Mouse (Mus musculus) splenic B cell, adult 2 months (primary cell): ENCODE data around the gene Gen1.

Source experiments
- DNase-seq: peaks from one replicate; pipeline ENCODE4 v3.0.0-alpha.2; 2011; ENCODE audit warnings: low read depth, low spot score
- H3K27me3 ChIP-seq: 2 replicates; pipeline ENCODE4 v1.6.1; 2012; ENCODE audit warnings: mild to moderate bottlenecking, low read length, moderate library complexity, mixed read lengths; ENCODE audit not compliant: control insufficient read depth, poor library complexity, insufficient read depth, severe bottlenecking
- H3K36me3 ChIP-seq: 2 replicates; pipeline ENCODE4 v1.6.1; 2012; ENCODE audit warnings: mild to moderate bottlenecking, low read length, moderate library complexity, mixed read lengths; ENCODE audit not compliant: control insufficient read depth, poor library complexity, insufficient read depth, severe bottlenecking

The Gen1 gene

GRCm38 (mm10) chr12:11212881-11213280 lies 52.7 kb downstream of the Gen1 start:
- no peak for DNase-seq
- Histone ChIP-seq H3K27me3 (no peaks in the 10 kb centered on the region), H3K36me3 (no peaks in the 10 kb centered on the region)

DNA sequence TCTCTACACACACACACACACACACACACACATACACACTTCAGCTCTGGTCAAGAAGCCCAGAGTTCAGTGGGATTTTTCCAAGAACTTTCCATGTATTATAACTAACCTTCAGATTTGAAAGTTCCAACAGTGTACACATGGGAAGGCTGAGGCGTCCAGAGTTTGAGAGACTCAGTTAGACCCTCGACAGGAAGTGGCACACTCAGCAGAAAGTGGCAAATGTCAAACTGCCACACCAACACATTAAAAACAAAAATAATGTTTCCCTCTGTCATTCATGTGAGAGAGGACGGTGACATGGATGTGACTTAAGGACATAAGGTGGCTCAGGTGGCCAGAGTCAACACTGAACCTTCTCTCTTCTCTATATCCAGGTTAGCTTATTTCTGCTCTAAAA lies 55.2 kb downstream of the Gen1 start:
- Histone ChIP-seq H3K27me3 (no peaks in the 10 kb centered on the region), H3K36me3 (no peaks in the 10 kb centered on the region)
- no peak for DNase-seq

DNA sequence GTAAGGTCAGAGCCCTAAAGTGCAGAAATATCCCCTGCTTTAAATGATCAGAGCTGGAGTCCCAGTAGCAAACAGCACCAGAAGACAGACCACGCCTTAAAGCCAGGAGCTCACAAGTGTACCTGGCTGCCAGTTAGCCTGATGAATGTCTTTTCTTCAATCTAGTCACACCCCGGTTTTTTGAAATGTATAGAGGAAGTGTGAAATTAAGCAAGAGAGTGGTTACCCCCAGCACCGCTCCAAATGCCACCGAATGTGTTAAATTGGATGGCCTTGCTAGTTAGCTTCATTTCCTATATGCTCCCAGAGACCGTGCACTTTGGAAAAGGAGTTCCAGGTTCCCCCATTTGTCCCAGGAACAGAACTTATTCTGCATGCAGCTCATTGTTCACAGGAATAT lies 56.0 kb downstream of the Gen1 start:
- Histone ChIP-seq H3K27me3 (no peaks in the 10 kb centered on the region), H3K36me3 (no peaks in the 10 kb centered on the region)
- DNase-seq = peak; percentile 20

GRCm38 (mm10) chr12:11208872-11209271 lies 56.7 kb downstream of the Gen1 start, which contains the start of gene Msgn1:
Msgn1 (minus strand) TSS chr12:11208972.
- no peak for DNase-seq
- Histone ChIP-seq H3K27me3 (no peaks in the 10 kb centered on the region), H3K36me3 (no peaks in the 10 kb centered on the region)

DNA sequence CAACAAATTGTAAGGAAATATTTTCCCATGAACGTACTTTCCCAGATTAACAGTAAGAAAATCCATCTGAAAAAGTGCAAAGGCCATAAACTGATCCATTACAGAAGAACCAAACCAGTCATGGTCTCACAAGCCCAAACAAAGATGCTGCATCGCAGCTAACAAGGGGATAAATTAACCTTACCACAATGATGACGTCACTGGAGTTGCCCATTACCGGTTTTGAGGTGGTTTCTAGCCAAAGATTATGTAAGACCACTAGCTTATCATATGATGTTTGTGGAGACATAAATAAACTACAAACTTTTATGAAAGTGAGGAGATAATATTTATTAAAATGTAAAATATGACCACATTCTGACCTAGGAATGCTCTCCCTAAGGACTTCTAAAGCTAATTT lies 59.3 kb downstream of the Gen1 start:
- H3K36me3 ChIP-seq = no peaks in the 10 kb centered on the region
- peak; percentile 15 for DNase-seq
- no peaks in the 10 kb centered on the region for H3K27me3 ChIP-seq

DNA sequence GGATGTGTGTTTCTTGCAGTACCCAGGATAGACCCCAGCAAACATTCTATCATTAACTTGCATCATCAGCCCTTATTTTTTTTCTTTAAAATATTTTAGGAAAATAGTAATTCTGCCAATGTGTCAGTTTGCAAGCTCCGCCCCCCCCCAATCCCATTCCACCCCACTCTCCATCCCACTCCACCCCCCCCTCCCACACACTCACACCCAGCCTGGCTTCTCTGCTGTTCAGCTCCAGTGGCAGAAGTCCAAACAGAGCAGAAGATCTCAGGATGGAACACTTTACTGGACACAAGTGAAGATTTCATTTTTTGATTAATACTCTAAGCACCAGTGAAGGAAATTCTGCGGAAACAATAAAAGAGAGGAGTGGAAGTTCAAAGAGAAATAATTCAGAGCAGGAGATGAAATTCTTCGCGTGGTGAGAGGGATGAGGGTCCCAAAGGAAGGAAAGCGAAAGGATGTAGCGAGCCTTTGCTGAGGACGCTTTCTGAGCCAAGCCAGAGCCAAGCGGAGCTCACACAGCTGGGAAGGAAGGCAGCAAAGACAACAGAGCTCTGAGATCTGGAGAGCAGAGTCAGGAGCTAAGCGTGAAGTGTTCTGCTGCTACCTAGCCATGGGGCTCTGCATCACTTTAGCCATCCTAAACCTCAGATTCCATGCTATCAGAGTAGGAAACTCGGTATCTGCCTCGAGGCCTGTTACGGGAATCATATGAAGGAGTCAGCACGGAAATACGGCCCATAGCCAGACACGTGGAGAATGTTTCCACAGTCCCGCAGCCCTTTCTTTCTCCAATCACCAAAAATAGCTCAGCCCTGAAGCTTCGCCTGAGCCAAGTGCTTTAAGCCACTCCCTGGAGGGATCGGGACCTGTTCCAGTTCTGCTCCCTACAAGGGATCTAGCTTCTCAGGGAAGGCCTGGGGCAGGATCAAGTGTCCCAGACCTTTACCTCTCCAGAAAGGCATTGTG lies 61.6 kb downstream of the Gen1 start:
- no peaks in the 10 kb centered on the region for H3K36me3 ChIP-seq
- no peaks in the 10 kb centered on the region for H3K27me3 ChIP-seq
- no peak for DNase-seq

DNA sequence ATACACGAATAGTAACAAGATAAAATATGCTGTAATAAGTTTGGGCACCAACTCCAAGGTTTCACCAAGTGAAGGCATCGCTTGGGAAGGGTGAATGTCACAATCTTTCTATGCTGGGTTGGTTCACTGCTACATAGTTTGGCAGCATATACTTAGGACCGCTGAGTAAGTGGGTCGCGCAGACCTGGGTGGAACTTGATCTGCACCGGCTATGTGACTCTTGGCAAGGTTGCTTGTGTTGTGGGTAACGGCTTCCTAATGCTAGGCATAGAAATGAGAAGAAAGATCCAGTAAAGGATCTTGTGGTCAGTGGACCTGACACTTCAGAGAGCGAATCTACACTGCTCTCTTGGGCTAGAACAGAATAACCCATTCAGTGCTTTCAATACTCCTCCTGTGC lies 63.1 kb downstream of the Gen1 start:
- no peak for DNase-seq
- H3K27me3 ChIP-seq = no peaks in the 10 kb centered on the region
- H3K36me3 ChIP-seq = no peaks in the 10 kb centered on the region

GRCm38 (mm10) chr12:11200711-11201110 lies 64.9 kb downstream of the Gen1 start:
- H3K36me3 ChIP-seq = no peaks in the 10 kb centered on the region
- DNase-seq = peak; percentile 86
- no peaks in the 10 kb centered on the region for H3K27me3 ChIP-seq

DNA sequence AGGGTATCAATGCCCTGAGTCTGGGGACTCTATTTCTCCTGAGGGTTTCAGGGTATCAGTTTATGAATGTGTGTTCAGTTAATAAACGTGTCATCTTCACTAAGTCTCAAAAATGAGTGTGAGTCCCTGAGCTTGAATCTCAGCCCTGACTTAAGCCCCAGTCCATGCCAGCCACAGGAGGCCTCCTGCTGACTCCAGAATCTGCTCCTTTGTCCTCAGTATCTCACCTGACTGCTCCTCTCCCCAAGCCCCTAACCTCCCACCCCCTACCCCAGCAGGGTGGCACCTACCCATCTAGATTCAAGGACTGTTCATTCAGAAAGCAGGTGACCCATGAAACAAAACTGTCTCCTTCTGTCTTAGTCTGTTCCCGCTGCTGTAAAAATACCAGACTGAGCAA lies 67.0 kb downstream of the Gen1 start:
- H3K27me3 ChIP-seq = no peaks in the 10 kb centered on the region
- no peak for DNase-seq

GRCm38 (mm10) chr12:11198026-11198425 lies 67.6 kb downstream of the Gen1 start:
- H3K36me3 ChIP-seq = no peaks in the 10 kb centered on the region
- peak; percentile 37 for DNase-seq
- H3K27me3 ChIP-seq = no peaks in the 10 kb centered on the region

More for the DNA sequence above, 67.0 kb downstream of the Gen1 start:
- no peaks in the 10 kb centered on the region for H3K36me3 ChIP-seq

DNA sequence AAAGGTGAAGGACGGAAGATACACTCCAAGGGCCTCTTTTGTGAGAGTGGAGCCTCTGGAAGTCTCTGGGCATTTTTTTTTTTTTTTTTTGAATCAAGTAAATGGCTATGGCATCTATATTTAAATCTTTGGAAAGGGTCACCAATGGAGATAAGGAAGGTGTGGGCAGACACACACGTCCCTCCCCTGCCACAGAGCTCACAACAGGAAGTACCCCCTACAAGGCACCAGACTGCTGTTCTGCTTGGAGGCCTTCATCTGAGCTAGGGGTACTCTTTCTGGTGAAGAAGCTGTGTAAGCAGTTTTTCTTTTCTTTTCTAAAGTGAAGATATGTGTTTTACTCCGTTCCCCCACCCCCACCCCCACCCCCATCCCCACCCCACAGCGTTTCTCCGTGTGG lies 68.8 kb downstream of the Gen1 start:
- no peak for DNase-seq
- Histone ChIP-seq H3K36me3 (no peaks in the 10 kb centered on the region), H3K27me3 (no peaks in the 10 kb centered on the region)

GRCm38 (mm10) chr12:11196142-11196597 lies 69.4 kb downstream of the Gen1 start:
- peak; percentile 81 for DNase-seq
- no peaks in the 10 kb centered on the region for H3K36me3 ChIP-seq
- H3K27me3 ChIP-seq = no peaks in the 10 kb centered on the region

GRCm38 (mm10) chr12:11195031-11195430 lies 70.6 kb downstream of the Gen1 start:
- no peak for DNase-seq
- Histone ChIP-seq H3K27me3 (no peaks in the 10 kb centered on the region), H3K36me3 (no peaks in the 10 kb centered on the region)
